Mouse (Mus musculus) adipocyte (in vitro differentiated cells): ENCODE measurements around the gene Mndal.
"Not testable (repeated sequence)": the region's sequence is repeated elsewhere in the genome, so short reads cannot be mapped to it uniquely, and the experiment has no call there.

Experiments used
- DNase-seq: peaks from one replicate; pipeline ENCODE4 v3.0.0-alpha.2; 2016; ENCODE audit warnings: low spot score

The Mndal gene

GRCm38 (mm10) chr1:173889741-173890140 lies 52.5 kb downstream of the Mndal start:
- DNase-seq, result not testable (repeated sequence)

- not testable (repeated sequence) for DNase-seq
Measured at GRCm38 (mm10) chr1:173887026-173887787, 55.1 kb downstream of the Mndal start.

DNA sequence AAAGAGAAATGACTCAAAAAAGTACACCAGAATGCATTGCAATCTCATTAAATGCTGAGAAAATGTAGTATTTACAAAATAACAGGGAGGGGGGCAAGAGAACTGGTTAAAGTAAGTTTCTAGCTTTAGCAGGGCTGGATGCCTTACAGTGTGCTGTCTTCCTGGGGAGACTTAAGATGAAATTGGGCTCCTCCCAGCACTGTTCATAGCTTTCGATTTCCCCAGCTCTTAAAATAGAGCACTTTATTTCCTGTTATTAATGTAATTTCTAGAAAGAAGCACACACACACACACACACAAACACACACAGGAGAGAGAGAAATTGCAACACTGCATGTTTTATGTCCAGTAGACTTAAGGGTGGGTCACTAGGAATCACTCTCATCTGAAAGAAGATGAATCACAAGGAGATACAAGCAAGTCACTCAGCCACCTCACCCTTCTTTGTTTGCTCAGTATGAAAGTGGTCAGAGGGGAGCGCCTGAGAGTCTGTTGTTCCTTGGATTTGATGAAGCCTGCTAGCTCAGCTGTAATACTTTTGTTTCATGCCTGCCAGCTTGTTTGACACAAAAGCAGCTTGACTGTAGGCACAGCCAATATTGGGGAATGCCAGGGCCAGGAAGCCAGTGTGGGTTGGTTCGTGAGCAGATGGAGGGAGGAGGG lies 62.2 kb downstream of the Mndal start:
- peak; percentile 39 for DNase-seq

DNA sequence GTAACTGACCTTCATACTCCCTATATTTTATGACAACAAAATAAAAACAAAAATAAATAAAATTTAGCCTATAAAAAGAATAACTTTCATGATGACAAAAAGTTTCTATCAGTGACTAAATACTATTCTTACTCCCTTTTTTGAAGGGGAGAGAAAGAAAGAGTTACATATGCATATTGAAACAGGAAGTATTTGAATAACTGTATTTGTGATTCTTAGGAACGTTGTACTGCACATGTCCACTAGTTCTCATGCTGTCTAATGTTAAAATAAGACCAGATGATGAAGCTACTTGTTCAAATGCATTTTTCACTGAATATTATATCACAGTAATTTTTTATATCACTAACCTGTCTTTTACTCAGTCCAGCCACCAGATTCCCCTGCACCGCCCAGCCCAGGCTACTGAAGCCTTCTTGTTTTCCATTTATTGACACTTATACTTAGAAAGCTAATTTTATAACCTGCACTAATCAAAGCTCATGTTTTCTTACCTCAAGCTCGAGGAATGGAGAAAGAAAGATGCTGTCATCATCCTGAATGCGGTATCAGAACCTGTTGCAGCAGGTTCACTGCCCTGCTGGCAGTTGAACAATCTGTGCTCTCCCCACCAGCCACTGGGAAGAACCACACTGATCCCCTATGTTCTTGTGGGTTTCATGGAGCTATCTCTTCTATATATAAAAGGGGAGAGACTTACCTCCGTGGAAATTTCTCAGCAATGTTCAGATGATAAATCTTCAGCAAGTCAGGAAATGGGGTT lies 62.9 kb downstream of the Mndal start:
- not testable (repeated sequence) for DNase-seq

GRCm38 (mm10) chr1:173878264-173878663 lies 64.0 kb downstream of the Mndal start:
- not testable (repeated sequence) for DNase-seq

DNA sequence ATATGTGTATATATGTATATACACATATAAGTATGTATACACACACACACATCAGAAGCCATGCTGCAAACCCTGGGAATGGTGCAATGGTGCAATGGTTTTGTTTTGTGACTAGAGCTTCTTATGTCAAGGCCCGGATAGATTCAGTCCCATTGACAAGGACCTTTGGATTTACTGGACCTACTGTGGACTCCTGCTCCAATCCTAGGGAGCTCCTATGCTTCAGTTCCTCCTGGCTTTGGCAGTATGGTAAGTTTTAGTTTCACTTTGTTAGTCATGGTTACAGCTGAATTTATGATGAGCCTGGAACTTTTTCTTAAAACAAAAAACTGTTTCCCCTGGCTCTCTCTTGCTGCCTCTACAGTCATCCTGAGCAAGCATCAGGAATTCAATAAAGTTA lies 65.2 kb downstream of the Mndal start:
- DNase-seq, result peak; percentile 20

DNA sequence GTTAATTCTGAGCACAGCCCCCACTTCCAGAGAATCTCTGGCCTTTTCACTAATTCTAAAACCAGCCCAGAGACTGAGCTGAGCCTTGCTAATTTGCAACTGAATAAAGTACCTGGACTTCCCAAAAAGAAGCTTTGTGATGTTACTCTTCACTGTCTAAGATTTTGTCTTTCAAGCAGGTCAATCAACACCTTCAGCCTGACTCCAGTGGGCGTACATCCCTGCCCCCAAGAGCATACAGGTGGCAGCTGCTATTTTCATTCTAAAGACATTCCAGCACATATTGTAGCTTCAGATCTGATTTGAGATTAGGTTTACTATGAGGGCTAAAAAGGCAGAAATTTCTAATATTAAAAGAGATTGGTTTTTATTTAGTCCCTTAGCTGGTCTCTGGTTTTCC lies 73.7 kb downstream of the Mndal start:
- not testable (repeated sequence) for DNase-seq

DNA sequence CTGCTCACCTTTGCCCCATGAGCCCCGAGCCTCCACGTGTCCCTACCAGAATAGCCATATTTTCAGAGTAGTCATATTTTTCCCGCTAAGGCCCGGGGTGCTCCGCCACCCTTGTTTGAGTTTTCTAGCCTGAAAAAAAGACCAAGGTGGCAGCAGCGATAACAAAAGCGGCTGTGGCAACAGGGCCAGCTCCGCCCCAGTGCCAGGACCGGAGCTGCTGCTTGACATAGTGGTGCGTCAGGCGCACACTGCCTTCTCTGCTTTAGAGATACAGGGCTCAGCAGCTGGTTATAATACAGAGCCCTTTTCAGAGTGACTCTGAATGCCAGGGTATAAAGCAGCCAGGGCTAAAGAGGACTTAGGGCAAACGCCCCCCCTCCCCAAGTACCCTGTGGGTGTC lies 75.8 kb downstream of the Mndal start:
- DNase-seq, result no peak

- peak; percentile 51 for DNase-seq
Measured at GRCm38 (mm10) chr1:173853711-173854110, 88.6 kb downstream of the Mndal start.

DNA sequence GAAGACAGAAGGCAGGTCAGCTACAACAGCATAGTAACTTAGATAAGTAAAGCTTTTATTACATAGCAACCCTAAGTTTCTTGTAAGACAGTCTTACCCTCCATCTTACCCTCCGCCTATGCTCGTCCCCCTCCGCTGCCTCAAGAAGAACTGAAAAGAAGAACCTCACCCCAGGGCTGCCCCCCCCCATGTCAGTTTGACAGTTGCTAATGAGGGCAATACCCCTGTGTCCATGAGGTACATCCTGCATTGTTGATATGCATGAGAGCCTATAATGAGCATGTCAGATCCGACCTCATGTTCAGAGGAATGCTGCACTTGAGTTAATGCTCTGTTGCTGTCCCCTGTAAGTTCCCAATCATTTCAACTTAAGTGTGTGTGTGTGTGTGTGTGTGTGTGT lies 89.4 kb downstream of the Mndal start:
- not testable (repeated sequence) for DNase-seq

DNA sequence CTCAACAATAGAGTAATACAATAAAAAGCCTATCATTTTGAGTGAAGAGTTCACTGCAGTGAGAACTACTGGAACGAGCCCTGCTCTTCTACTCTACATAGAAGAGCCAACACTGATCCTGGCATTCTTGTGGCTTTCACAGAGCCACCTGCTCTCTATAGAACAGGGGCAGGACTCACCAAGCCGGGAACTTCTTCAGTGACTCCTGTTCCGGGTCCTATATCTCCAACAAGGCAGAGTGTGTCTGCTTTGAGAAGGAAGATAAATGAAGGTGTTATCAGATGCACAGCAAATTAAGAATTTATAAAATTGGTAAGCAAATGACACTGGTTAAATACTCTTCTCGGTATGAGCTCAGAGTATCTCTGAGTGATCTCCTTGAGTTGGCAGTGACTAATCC lies 96.1 kb downstream of the Mndal start:
- not testable (repeated sequence) for DNase-seq

DNA sequence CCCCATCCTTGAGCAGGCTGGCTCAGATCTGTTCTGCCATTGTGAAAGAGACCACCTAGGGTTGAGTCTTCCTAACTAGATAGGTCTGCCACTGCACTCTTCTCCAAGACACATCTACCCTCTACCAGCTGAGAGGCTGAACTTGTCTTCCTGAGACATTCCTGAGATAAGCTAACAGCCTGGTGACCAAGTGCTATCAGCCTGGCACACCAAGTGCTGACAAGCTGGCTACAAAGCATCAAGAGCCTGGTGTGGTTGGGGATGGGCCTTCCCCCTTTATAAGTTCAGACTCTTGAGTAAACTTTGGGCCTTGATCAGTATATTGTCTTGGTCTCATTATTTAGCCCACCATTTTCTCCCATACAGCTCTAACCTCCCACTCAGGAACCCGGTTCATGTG lies 97.5 kb downstream of the Mndal start:
- no peak for DNase-seq

- DNase-seq, result not testable (repeated sequence)
Measured at GRCm38 (mm10) chr1:173821481-173821803, 120.8 kb downstream of the Mndal start.

DNA sequence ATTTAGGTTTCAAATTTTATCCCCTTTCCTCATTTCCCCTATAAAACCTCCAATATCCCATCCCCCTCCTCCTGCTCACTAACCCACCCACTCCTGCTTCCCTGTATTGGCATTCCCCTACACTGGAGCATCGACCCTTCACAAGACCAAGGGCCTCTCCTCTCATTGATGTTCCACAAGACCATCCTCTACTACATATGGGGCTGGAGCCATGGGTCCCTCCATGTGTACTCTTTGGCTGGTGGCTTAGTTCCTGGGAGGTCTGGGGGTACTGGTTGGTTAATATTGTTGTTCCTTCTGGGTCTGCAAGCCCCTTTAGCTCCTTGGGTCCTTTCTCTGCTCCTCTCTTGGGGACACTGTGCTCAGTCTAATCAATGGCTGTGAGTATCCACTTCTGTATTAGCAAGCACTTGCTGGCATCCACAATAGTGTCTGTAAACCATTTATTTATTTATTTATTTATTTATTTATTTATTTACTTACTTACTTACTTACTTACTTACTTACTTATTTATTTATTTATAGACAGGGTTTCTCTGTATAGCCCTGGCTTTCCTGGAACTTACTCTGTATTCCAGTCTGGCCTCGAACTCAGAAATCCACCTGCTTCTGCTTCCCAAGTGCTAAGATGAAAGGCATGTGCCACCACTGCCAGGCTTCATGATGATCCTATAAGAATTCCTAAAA lies 121.4 kb downstream of the Mndal start:
- DNase-seq, result not testable (repeated sequence)

DNA sequence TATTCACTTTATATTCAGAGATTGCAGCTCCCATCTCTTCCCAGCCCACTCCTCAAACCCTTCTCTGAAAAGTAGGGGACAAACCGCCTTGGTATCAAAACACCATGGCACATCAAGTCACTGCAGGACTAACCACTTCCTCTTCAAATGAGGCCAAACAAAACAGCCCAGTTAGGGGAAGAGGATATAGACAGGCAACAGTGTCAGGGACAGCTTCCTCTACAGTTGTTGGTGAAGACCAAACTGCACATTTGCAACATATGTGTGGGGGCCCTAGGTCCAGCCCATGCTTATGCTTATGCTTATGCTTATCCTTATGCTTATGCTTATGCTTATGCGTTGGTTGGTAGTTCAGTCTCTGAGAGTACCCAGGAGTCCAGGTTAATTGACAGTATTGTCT lies 133.0 kb downstream of the Mndal start:
- DNase-seq, result not testable (repeated sequence)

DNA sequence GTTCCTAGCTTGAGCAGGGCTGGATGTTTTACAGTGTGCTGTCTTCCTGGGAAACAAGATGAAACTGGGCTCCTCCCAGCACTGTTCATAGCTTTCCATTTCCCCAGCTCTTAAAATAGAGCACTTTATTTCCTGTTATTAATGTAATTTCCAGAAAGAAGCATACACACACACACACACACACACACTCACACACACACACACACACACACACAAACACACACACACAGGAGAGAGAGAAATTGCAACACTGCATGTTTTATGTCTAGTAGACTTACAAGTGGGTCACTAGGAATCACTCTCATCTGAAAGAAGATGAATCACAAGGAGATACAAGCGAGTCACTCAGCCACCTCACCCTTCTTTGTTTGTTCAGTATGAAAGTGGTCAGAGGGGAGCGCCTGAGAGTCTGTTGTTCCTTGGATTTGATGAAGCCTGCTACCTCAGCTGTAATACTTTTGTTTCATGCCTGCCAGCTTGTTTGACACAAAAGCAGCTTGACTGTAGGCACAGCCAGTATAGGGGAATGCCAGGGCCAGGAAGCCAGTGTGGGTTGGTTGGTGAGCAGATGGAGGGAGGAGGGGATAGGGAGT lies 139.5 kb downstream of the Mndal start:
- DNase-seq, result not testable (repeated sequence)

DNA sequence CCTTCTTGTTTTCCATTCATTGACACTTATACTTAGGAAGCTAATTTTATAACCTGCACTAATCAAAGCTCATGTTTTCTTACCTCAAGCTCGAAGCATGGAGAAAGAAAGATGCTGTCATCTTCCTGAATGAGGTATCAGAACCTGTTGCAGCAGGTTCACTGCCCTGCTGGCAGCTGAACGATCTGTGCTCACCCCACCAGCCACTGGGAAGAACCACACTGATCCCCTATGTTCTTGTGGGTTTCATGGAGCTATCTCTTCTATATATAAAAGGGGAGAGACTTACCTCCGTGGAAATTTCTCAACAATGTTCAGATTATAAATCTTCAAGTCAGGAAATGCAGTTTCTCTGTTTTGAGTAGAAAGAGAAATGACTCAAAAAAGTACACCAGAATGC lies 140.1 kb downstream of the Mndal start:
- not testable (repeated sequence) for DNase-seq

- DNase-seq, result not testable (repeated sequence)
Measured at GRCm38 (mm10) chr1:173801791-173802190, 140.5 kb downstream of the Mndal start.
